Mouse (Mus musculus) gastrocnemius, adult 8-10 months (tissue): ENCODE results near the gene Uhmk1. TPM values are rescaled to one million over a fixed set of nuclear protein-coding genes. Genes with fewer than 3 reads are reported as not detected.
"Not testable (repeated sequence)": the region's sequence is repeated elsewhere in the genome, so short reads cannot be mapped to it uniquely, and the experiment has no call there.

Experiments used
- DNase-seq, 2 experiments: peaks; one replicate each; pipeline ENCODE4 v3.0.0; 2022; ENCODE audit warnings: low spot score in 2 of 2
- total RNA-seq, 4 experiments: library from RNA; stranded (reverse); gene quantifications; 2 replicates each; pipeline ENCODE4 v1.2.4; 2022

The Uhmk1 gene
- 10 to 100 TPM; 11.8 to 19.2 (median 13.3) TPM for total RNA-seq

GRCm38 (mm10) chr1:170214757-170215522 is at the start of gene Uhmk1:
Gene Uhmk1 (minus strand): TSS chr1:170215397.
- DNase-seq, result peak; percentile 78 to 81

GRCm38 (mm10) chr1:170255560-170255910 is 40.3 kb upstream of the Uhmk1 start:
- DNase-seq, result peak; percentile 62 to 67

- no peak for DNase-seq
These were observed 39.8 kb upstream of the Uhmk1 start for GRCm38 (mm10) chr1:170254893-170255559.

- DNase-seq, result no peak
These were observed 29.8 kb upstream of the Uhmk1 start for GRCm38 (mm10) chr1:170245016-170245415.

GRCm38 (mm10) chr1:170232688-170233087 is 17.5 kb upstream of the Uhmk1 start, which contains the start of gene Sh2d1b2:
Gene Sh2d1b2 (plus strand): TSS chr1:170232749.
- DNase-seq, result not testable (repeated sequence)

- DNase-seq, result no peak
These were observed 8.1 kb upstream of the Uhmk1 start for GRCm38 (mm10) chr1:170223276-170223675.

GRCm38 (mm10) chr1:170220351-170220750 is 5.2 kb upstream of the Uhmk1 start:
- DNase-seq, result no peak

- no peak for DNase-seq
These were observed 3.1 kb upstream of the Uhmk1 start for GRCm38 (mm10) chr1:170218091-170218884.

GRCm38 (mm10) chr1:170215590-170215989 is 393 bp upstream of the Uhmk1 start:
- DNase-seq, result no peak

- DNase-seq, result no peak
These were observed 827 bp downstream of the Uhmk1 start for GRCm38 (mm10) chr1:170214383-170214756.

GRCm38 (mm10) chr1:170213181-170213879 is 1.9 kb downstream of the Uhmk1 start:
- DNase-seq, result no peak

GRCm38 (mm10) chr1:170206395-170206794 is 8.8 kb downstream of the Uhmk1 start:
- DNase-seq, result no peak

GRCm38 (mm10) chr1:170200379-170200778 is 14.8 kb downstream of the Uhmk1 start:
- DNase-seq, result no peak

GRCm38 (mm10) chr1:170196211-170196610 is 19.0 kb downstream of the Uhmk1 start:
- no peak for DNase-seq

- no peak for DNase-seq
These were observed 23.3 kb downstream of the Uhmk1 start for GRCm38 (mm10) chr1:170191925-170192324.

GRCm38 (mm10) chr1:170190225-170190624 is 25.0 kb downstream of the Uhmk1 start:
- no peak for DNase-seq

- peak; percentile 79 to 81 for DNase-seq
These were observed 26.6 kb downstream of the Uhmk1 start for GRCm38 (mm10) chr1:170188601-170189000.

- DNase-seq, result no peak
These were observed 28.7 kb downstream of the Uhmk1 start for GRCm38 (mm10) chr1:170186531-170186930.

GRCm38 (mm10) chr1:170185137-170185536 is 30.1 kb downstream of the Uhmk1 start:
- DNase-seq, result no peak

- peak; percentile 60 to 69 for DNase-seq
These were observed 32.5 kb downstream of the Uhmk1 start for GRCm38 (mm10) chr1:170182706-170183105.

- DNase-seq, result no peak
These were observed 38.4 kb downstream of the Uhmk1 start for GRCm38 (mm10) chr1:170176661-170177239.
